Mouse (Mus musculus) adrenal gland, adult 18-20 months (tissue): Measurements from ENCODE around the gene Zfp473. TPM values are rescaled to one million over a fixed set of nuclear protein-coding genes. Genes with fewer than 3 reads are reported as not detected.

Source experiments
- total RNA-seq, 2 experiments: library from RNA; stranded (reverse); gene quantifications; 1 replicate in 1 of 2; 2 replicates in 1 of 2; pipeline ENCODE4 v1.2.3; 2021

Gene Zfp473
- total RNA-seq, 2 experiments from 2014 or later: 0.30 to 0.51 TPM

Other genes starting within 250 kb of the Zfp473 start
- gene Mybpc2, start 226.4 kb downstream of the Zfp473 start, total RNA-seq: under 1 TPM in 1 of 2 experiments, not detected in 1; 0.93 TPM
- under 1 TPM; 0.19 to 0.43 TPM for gene Spib, start 219.0 kb downstream of the Zfp473 start, total RNA-seq
- gene Pold1, start 202.2 kb downstream of the Zfp473 start, total RNA-seq: 1 to 10 TPM; 8.3 to 9.4 TPM
- 100 to 1,000 TPM; 108 to 128 TPM for gene Nr1h2, start 197.1 kb downstream of the Zfp473 start, total RNA-seq
- gene Napsa, start 178.7 kb downstream of the Zfp473 start, total RNA-seq: 1 to 10 TPM; 1.3 to 1.6 TPM
- gene Kcnc3, start 160.4 kb downstream of the Zfp473 start, total RNA-seq: 1 to 10 TPM; 4.0 to 5.6 TPM
- gene Myh14, start 80.2 kb downstream of the Zfp473 start, total RNA-seq: 1 to 10 TPM; 5.5 to 6.6 TPM
- gene Izumo2, start 42.3 kb downstream of the Zfp473 start, total RNA-seq: not detected
- gene Vrk3, start 2.6 kb downstream of the Zfp473 start, total RNA-seq: 10 to 100 TPM; 40.4 to 42.1 TPM
- gene Nup62, start 65.0 kb upstream of the Zfp473 start, total RNA-seq: 10 to 100 TPM; 48.5 to 52.7 TPM
- 1 to 10 TPM; 1.6 to 2.6 TPM for gene Il4i1, start 65.3 kb upstream of the Zfp473 start, total RNA-seq
- 100 to 1,000 TPM; 136 to 217 TPM for gene Atf5, start 65.6 kb upstream of the Zfp473 start, total RNA-seq
- gene Akt1s1, start 97.9 kb upstream of the Zfp473 start, total RNA-seq: 100 to 1,000 TPM in 1 of 2 experiments, 10 to 100 TPM in 1; 86.3 to 128 TPM
- gene Tbc1d17, start 98.0 kb upstream of the Zfp473 start, total RNA-seq: 10 to 100 TPM; 48.1 to 60.2 TPM
- gene Pnkp, start 106.1 kb upstream of the Zfp473 start, total RNA-seq: 10 to 100 TPM; 33.8 to 40.8 TPM
- gene Ptov1, start 118.7 kb upstream of the Zfp473 start, total RNA-seq: 100 to 1,000 TPM; 232 to 253 TPM
- 10 to 100 TPM; 75.2 to 90.9 TPM for gene Med25, start 141.7 kb upstream of the Zfp473 start, total RNA-seq
- 10 to 100 TPM; 24.1 to 28.3 TPM for gene Fuz, start 145.0 kb upstream of the Zfp473 start, total RNA-seq
- gene Ap2a1, start 178.4 kb upstream of the Zfp473 start, total RNA-seq: 10 to 100 TPM; 81.7 to 97.4 TPM
- gene Tsks, start 192.2 kb upstream of the Zfp473 start, total RNA-seq: not detected
- gene Cpt1c, start 223.8 kb upstream of the Zfp473 start, total RNA-seq: 10 to 100 TPM in 1 of 2 experiments, 1 to 10 TPM in 1; 9.3 to 12.8 TPM
- gene Prmt1, start 235.5 kb upstream of the Zfp473 start, total RNA-seq: 100 to 1,000 TPM; 203 to 216 TPM
- gene Irf3, start 246.6 kb upstream of the Zfp473 start, total RNA-seq: 100 to 1,000 TPM; 128 to 131 TPM
- gene Bcl2l12, start 247.7 kb upstream of the Zfp473 start, total RNA-seq: 10 to 100 TPM; 13.9 to 14.2 TPM